Mouse (Mus musculus) midbrain, embryonic 14.5 days (tissue): Measurements from ENCODE around the gene Scn1b. TPM values are rescaled to one million over a fixed set of nuclear protein-coding genes. Genes with fewer than 3 reads are reported as not detected.

Experiments
- ATAC-seq: fragments of 200-750 bp; cut with Nextera tagmentation; 2 replicates; pipeline ENCODE4 v1.8.0; 2017; ENCODE audit warnings: moderate number of reproducible peaks, moderate library complexity; ENCODE audit not compliant: low FRiP score, low TSS enrichment
- DNase-seq: peaks from one replicate; pipeline ENCODE4 v3.0.0-alpha.2; 2015
- H3K27ac ChIP-seq: fragments of 300-500 bp; sonication (generic); replicated peaks from 2 replicates; pipeline ENCODE4 v1.5.1; 2014; ENCODE audit warnings: mild to moderate bottlenecking, low read depth, low read length, moderate library complexity
- H3K27me3 ChIP-seq: fragments of 300-500 bp; sonication (generic); 2 replicates; pipeline ENCODE4 v1.6.1; 2014; ENCODE audit warnings: low read length, control low read depth, mixed read lengths; ENCODE audit not compliant: control insufficient read depth, insufficient read depth
- H3K36me3 ChIP-seq: fragments of 300-500 bp; sonication (generic); 2 replicates; pipeline ENCODE4 v1.6.1; 2014; ENCODE audit warnings: low read length, control low read depth; ENCODE audit not compliant: control insufficient read depth, insufficient read depth
- H3K4me1 ChIP-seq: fragments of 300-500 bp; sonication (generic); 2 replicates; pipeline ENCODE4 v1.6.1; 2014; ENCODE audit warnings: mild to moderate bottlenecking, antibody characterized with exemption, low read length, control low read depth; ENCODE audit not compliant: control insufficient read depth, insufficient read depth
- H3K4me2 ChIP-seq: fragments of 300-500 bp; sonication (generic); 2 replicates; pipeline ENCODE4 v1.6.1; 2014; ENCODE audit warnings: mild to moderate bottlenecking, low read length, moderate library complexity
- H3K4me3 ChIP-seq: fragments of 300-500 bp; sonication (generic); replicated peaks from 2 replicates; pipeline ENCODE4 v1.5.1; 2014; ENCODE audit warnings: low read depth, low read length
- H3K9ac ChIP-seq: fragments of 300-500 bp; sonication (generic); replicated peaks from 2 replicates; pipeline ENCODE4 v1.6.1; 2014; ENCODE audit warnings: mild to moderate bottlenecking, low read length, moderate library complexity
- H3K9me3 ChIP-seq: fragments of 300-500 bp; sonication (generic); 2 replicates; pipeline ENCODE4 v1.6.1; 2016; ENCODE audit warnings: low read length, control low read depth, mixed read lengths; ENCODE audit not compliant: control insufficient read depth
- WGBS: fragments of 180-500 bp; shearing (Covaris S2); extraction: QIAGEN DNeasy Blood & Tissue Kit; methylation state at CpG from one replicate; pipeline ENCODE4 v1.1.7; 2014; 5-methylcytosine and 5-hydroxymethylcytosine counted together
- polyA plus RNA-seq: library from polyadenylated mRNA; unstranded; fragments of >200 nt; fragmentation: Nextera tagmentation; extraction: Ambion mirVana; gene quantifications from 2 replicates; pipeline ENCODE4 v1.2.1, GENCODE M21; 2014

Scn1b gene
- polyA plus RNA-seq, 1 experiment from 2014 or later, result 5.6 TPM

DNA sequence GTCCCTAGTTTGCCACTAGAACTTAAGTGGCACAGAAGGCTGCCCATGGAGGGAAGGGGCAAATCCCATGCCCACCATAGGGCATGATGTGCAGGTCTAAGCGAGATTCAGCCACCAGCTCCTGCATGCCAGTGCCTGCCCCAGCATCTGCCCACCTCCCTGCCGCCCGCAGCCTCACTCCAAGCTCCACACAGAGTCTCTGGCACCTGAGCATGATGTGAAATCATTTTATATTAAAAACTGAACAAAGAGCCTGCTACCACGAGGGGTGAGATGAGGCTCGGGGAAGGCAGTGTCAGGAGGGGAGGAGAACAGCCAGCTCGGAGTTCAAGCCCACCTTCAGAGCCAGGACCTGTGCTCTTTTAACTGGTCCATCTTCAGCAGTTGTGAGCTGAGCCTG, 56.5 kb downstream of the Scn1b start:
- WGBS, result 81% methylated on average over 6 of the region's 6 CpGs

DNA sequence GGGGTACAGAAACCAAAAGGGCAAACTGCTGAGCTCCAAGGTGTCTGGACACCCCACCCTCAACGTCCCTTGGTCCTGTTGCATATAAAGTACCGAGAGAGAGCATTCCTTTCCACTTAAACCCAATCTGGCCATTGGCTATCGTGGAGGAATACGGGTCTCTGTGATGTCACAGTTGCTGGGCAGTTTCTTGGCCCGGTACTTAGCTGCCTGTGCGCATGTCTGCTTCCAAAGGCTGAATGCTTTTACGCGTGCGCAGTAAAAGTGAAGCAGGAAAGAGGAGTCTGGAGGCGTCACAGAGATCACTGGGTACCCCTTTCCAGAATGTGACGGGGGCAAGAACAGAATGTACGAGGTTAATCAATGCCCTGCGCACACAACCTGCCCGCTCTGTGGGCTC, 57.3 kb downstream of the Scn1b start:
- Histone ChIP-seq H3K9me3 (no peaks in the 10 kb centered on the region), H3K4me1 (no peaks in the 10 kb centered on the region), H3K4me2 (no peak overlapping the region), H3K36me3 (no peaks in the 10 kb centered on the region), H3K27me3 (no peaks in the 10 kb centered on the region), H3K4me3 (no peak overlapping the region), H3K27ac (no peak overlapping the region), H3K9ac (no peak overlapping the region)
- ATAC-seq (no peak), DNase-seq (no peak)
- 87% methylated on average over 14 of the region's 14 CpGs for WGBS

More for the DNA sequence above, 56.5 kb downstream of the Scn1b start:
- Histone ChIP-seq H3K36me3 (no peaks in the 10 kb centered on the region), H3K27ac (no peak overlapping the region), H3K9me3 (no peaks in the 10 kb centered on the region), H3K4me1 (no peaks in the 10 kb centered on the region), H3K4me2 (no peak overlapping the region), H3K9ac (no peak overlapping the region), H3K4me3 (no peak overlapping the region), H3K27me3 (no peaks in the 10 kb centered on the region)
- DNase-seq (no peak), ATAC-seq (no peak)

DNA sequence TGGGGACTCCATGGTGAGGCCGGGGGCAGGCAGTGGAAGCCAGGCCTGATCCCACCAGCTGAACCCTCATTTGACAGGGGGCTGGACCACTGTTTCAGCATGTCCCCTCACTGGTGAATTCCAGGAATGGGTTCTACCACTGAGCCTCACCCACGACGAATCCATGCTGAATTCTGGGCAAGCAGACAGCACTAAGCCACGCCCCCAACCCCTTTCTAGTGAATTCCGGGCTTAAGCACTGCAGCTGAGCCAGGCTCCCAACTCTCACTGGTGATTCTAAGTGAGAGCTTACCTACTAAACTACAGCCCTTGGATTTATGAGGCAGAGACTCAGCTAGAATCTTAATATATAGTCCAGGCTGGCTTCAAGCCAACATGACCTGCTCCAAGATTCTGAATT, 59.0 kb downstream of the Scn1b start:
- DNase-seq, result peak; percentile 48
- Histone ChIP-seq H3K9ac (no peak overlapping the region), H3K4me3 (no peak overlapping the region), H3K27me3 (no peaks in the 10 kb centered on the region), H3K4me1 (no peaks in the 10 kb centered on the region), H3K4me2 (no peak overlapping the region), H3K36me3 (no peaks in the 10 kb centered on the region), H3K27ac (no peak overlapping the region), H3K9me3 (no peaks in the 10 kb centered on the region)
- ATAC-seq, result no peak
- 41% methylated on average over 5 of the region's 5 CpGs for WGBS

Other genes starting within 250 kb of the Scn1b start
- gene Cd22, start 246.7 kb downstream of the Scn1b start, polyA plus RNA-seq, result not detected in 2 replicates
- 1.8 and 2.8 TPM in 2 replicates for gene Mag, start 212.1 kb downstream of the Scn1b start, polyA plus RNA-seq
- gene Hamp2, start 202.3 kb downstream of the Scn1b start, polyA plus RNA-seq, result not detected in 2 replicates
- not detected in 2 replicates for gene Hamp, start 183.0 kb downstream of the Scn1b start, polyA plus RNA-seq
- gene Usf2, start 170.2 kb downstream of the Scn1b start, polyA plus RNA-seq, result 26.2 and 30.4 TPM in 2 replicates
- 9.9 and 15.6 TPM in 2 replicates for gene Lsr, start 153.5 kb downstream of the Scn1b start, polyA plus RNA-seq
- 0.36 and 0.37 TPM in 2 replicates for gene Fam187b, start 153.2 kb downstream of the Scn1b start, polyA plus RNA-seq
- gene Fxyd5, start 84.5 kb downstream of the Scn1b start, polyA plus RNA-seq, result 7.9 and 10.8 TPM in 2 replicates
- gene Fxyd7, start 75.5 kb downstream of the Scn1b start, polyA plus RNA-seq, result 99.9 and 159 TPM in 2 replicates
- 2.8 and 9.0 TPM in 2 replicates for gene Fxyd1, start 69.8 kb downstream of the Scn1b start, polyA plus RNA-seq
- 0.16 and 0.17 TPM in 2 replicates for gene Lgi4, start 67.7 kb downstream of the Scn1b start, polyA plus RNA-seq
- gene Fxyd3, start 50.3 kb downstream of the Scn1b start, polyA plus RNA-seq, result not detected in 2 replicates
- gene Hpn, start 11.7 kb downstream of the Scn1b start, polyA plus RNA-seq, result 0.26 TPM in 1 of 2 replicates, not detected in the other
- 205 and 232 TPM in 2 replicates for gene Gramd1a, start 28.9 kb upstream of the Scn1b start, polyA plus RNA-seq
- gene Scgb2b2, start 163.5 kb upstream of the Scn1b start, polyA plus RNA-seq, result not detected in 2 replicates
- gene Scgb1b2, start 164.8 kb upstream of the Scn1b start, polyA plus RNA-seq, result not detected in 2 replicates
- not detected in 2 replicates for gene Scgb2b3, start 235.1 kb upstream of the Scn1b start, polyA plus RNA-seq
- gene Scgb1b3, start 248.6 kb upstream of the Scn1b start, polyA plus RNA-seq, result not detected in 2 replicates